Mouse (Mus musculus) erythroblast, embryonic 14.5 days (primary cell): ENCODE data around the gene Krtap9-1.
"Not testable (repeated sequence)": the region's sequence is repeated elsewhere in the genome, so short reads cannot be mapped to it uniquely, and the experiment has no call there.

Experiments
- GATA1 ChIP-seq: IDR thresholded peaks from 2 replicates; pipeline ENCODE4 v1.6.1; 2012; ENCODE audit warnings: low read length, inconsistent platforms, mixed read lengths
- TAL1 ChIP-seq: IDR thresholded peaks from 3 replicates; pipeline ENCODE4 v1.6.1; 2012; ENCODE audit warnings: low read length, inconsistent platforms, mixed read lengths

GRCm38 (mm10) chr11:99878887-99879286 is 5.7 kb downstream of the Krtap9-1 start, which contains the start of gene Gm11567:
- TF ChIP-seq GATA1, TAL1: not testable (repeated sequence)
